Mouse (Mus musculus): Measurements from ENCODE around the gene Eif3a. TPM values are rescaled to one million over a fixed set of nuclear protein-coding genes. Genes with fewer than 3 reads are reported as not detected.
A peak's percentile ranks its signal among the peaks of the same experiment; 100 is the strongest.

The Eif3a gene
- polyA plus RNA-seq (2015; fragmentation: Nextera tagmentation; extraction: Ambion mirVana): 125 and 135 TPM in 2 replicates

GRCm38 (mm10) chr19:60790551-60791161, at the start of gene Eif3a:
TSS of gene Eif3a (minus strand) at chr19:60790658.
- Histone ChIP-seq H3K4me1 (peaks cover 36% of the 10 kb centered on the region), H3K9me3 (replicated peaks) (no peaks in the 10 kb centered on the region), H3K27ac (peak within 1 kb of the TSS; percentile 96), H3K36me3 (ENCODE audit: poor library complexity, severe bottlenecking) (no peaks in the 10 kb centered on the region), H3K4me3 (peak within 1 kb of the TSS; percentile 98), H3K4me2 (peak within 1 kb of the TSS; percentile 67), H3K27me3 (no peaks in the 10 kb centered on the region), H3K9ac (peak within 1 kb of the TSS; percentile 100)
- ATAC-seq: peak; percentile 97
- under 1% methylated on average over 57 of the region's 57 CpGs for WGBS

GRCm38 (mm10) chr19:60837747-60838146, 47.3 kb upstream of the Eif3a start:
- Histone ChIP-seq H3K4me1 (no peaks in the 10 kb centered on the region), H3K9ac (no peak overlapping the region), H3K4me3 (no peak overlapping the region), H3K27me3 (no peaks in the 10 kb centered on the region), H3K9me3 (replicated peaks) (no peaks in the 10 kb centered on the region), H3K27ac (no peak overlapping the region), H3K36me3 (ENCODE audit: poor library complexity, severe bottlenecking) (peaks cover 79% of the 10 kb centered on the region), H3K4me2 (no peak overlapping the region)
- WGBS: 76% methylated on average over 1 of the region's 1 CpGs
- peak; percentile 58 for ATAC-seq

- no peak for ATAC-seq
- H3K4me2 ChIP-seq: no peak overlapping the region
- H3K9ac ChIP-seq: no peak overlapping the region
- H3K4me3 ChIP-seq: no peak overlapping the region
- H3K9me3 ChIP-seq (replicated peaks): no peaks in the 10 kb centered on the region
- WGBS: 95% methylated on average over 6 of the region's 6 CpGs
- H3K4me1 ChIP-seq: no peaks in the 10 kb centered on the region
- H3K27ac ChIP-seq: no peak overlapping the region
- no peaks in the 10 kb centered on the region for H3K27me3 ChIP-seq
- H3K36me3 ChIP-seq (ENCODE audit: poor library complexity, severe bottlenecking): peaks cover 58% of the 10 kb centered on the region
Observed at GRCm38 (mm10) chr19:60818677-60819076, 28.2 kb upstream of the Eif3a start.

GRCm38 (mm10) chr19:60813133-60813532, 22.7 kb upstream of the Eif3a start:
- H3K9ac ChIP-seq: no peak overlapping the region
- no peak overlapping the region for H3K4me2 ChIP-seq
- no peak for ATAC-seq
- H3K4me1 ChIP-seq: peaks cover 10% of the 10 kb centered on the region
- H3K27me3 ChIP-seq: no peaks in the 10 kb centered on the region
- H3K4me3 ChIP-seq: no peak overlapping the region
- 98% methylated on average over 6 of the region's 6 CpGs for WGBS
- H3K27ac ChIP-seq: no peak overlapping the region
- peaks cover 21% of the 10 kb centered on the region for H3K36me3 ChIP-seq (ENCODE audit: poor library complexity, severe bottlenecking)
- no peaks in the 10 kb centered on the region for H3K9me3 ChIP-seq (replicated peaks)

GRCm38 (mm10) chr19:60812036-60812389, 21.6 kb upstream of the Eif3a start:
- Histone ChIP-seq H3K9ac (peak overlapping the region; percentile 80), H3K36me3 (ENCODE audit: poor library complexity, severe bottlenecking) (peaks cover 16% of the 10 kb centered on the region), H3K4me3 (peak overlapping the region; percentile 70), H3K27ac (no peak overlapping the region), H3K27me3 (no peaks in the 10 kb centered on the region), H3K4me1 (peaks cover 10% of the 10 kb centered on the region), H3K4me2 (peak overlapping the region; percentile 79), H3K9me3 (replicated peaks) (no peaks in the 10 kb centered on the region)
- ATAC-seq: peak; percentile 25
- 10% methylated on average over 10 of the region's 10 CpGs for WGBS

GRCm38 (mm10) chr19:60811098-60812035, 20.9 kb upstream of the Eif3a start, which contains the start of gene Fam45a:
TSS of gene Fam45a (plus strand) at chr19:60811585.
- Histone ChIP-seq H3K4me2 (peak within 1 kb of the TSS; percentile 79), H3K36me3 (ENCODE audit: poor library complexity, severe bottlenecking) (peaks cover 11% of the 10 kb centered on the region), H3K4me1 (peaks cover 10% of the 10 kb centered on the region), H3K27me3 (no peaks in the 10 kb centered on the region), H3K9ac (peak within 1 kb of the TSS; percentile 80), H3K9me3 (replicated peaks) (no peaks in the 10 kb centered on the region), H3K4me3 (peak within 1 kb of the TSS; percentile 70), H3K27ac (no peak within 1 kb of the TSS)
- WGBS: 1% methylated on average over 45 of the region's 45 CpGs
- peak; percentile 100 for ATAC-seq

GRCm38 (mm10) chr19:60809927-60810326, 19.5 kb upstream of the Eif3a start:
- Histone ChIP-seq H3K4me2 (no peak overlapping the region), H3K9me3 (replicated peaks) (no peaks in the 10 kb centered on the region), H3K4me1 (peaks cover 10% of the 10 kb centered on the region), H3K27me3 (no peaks in the 10 kb centered on the region), H3K36me3 (ENCODE audit: poor library complexity, severe bottlenecking) (peaks cover under 1% of the 10 kb centered on the region; the same call in 1 of the 2 replicates), H3K9ac (no peak overlapping the region), H3K27ac (no peak overlapping the region), H3K4me3 (no peak overlapping the region)
- no peak for ATAC-seq
- WGBS: 96% methylated on average over 2 of the region's 2 CpGs

- no peak overlapping the region for H3K4me2 ChIP-seq
- no peaks in the 10 kb centered on the region for H3K27me3 ChIP-seq
- no peak overlapping the region for H3K4me3 ChIP-seq
- no peaks in the 10 kb centered on the region for H3K4me1 ChIP-seq
- no peak overlapping the region for H3K9ac ChIP-seq
- no peak overlapping the region for H3K27ac ChIP-seq
- ATAC-seq: no peak
- no peaks in the 10 kb centered on the region for H3K9me3 ChIP-seq (replicated peaks)
- 74% methylated on average over 2 of the region's 2 CpGs for WGBS
- H3K36me3 ChIP-seq (ENCODE audit: poor library complexity, severe bottlenecking): no peaks in the 10 kb centered on the region
Observed at GRCm38 (mm10) chr19:60804903-60805302, 14.4 kb upstream of the Eif3a start.

GRCm38 (mm10) chr19:60799867-60800569, 9.6 kb upstream of the Eif3a start:
- Histone ChIP-seq H3K27ac (no peak overlapping the region), H3K9me3 (replicated peaks) (no peaks in the 10 kb centered on the region), H3K27me3 (no peaks in the 10 kb centered on the region), H3K4me3 (no peak overlapping the region), H3K36me3 (ENCODE audit: poor library complexity, severe bottlenecking) (no peaks in the 10 kb centered on the region), H3K9ac (no peak overlapping the region), H3K4me2 (no peak overlapping the region), H3K4me1 (no peaks in the 10 kb centered on the region)
- 81% methylated on average over 7 of the region's 7 CpGs for WGBS
- no peak for ATAC-seq

- H3K36me3 ChIP-seq (ENCODE audit: poor library complexity, severe bottlenecking): no peaks in the 10 kb centered on the region
- H3K4me1 ChIP-seq: no peaks in the 10 kb centered on the region
- no peak for ATAC-seq
- no peak overlapping the region for H3K4me3 ChIP-seq
- H3K27ac ChIP-seq: no peak overlapping the region
- 91% methylated on average over 2 of the region's 2 CpGs for WGBS
- H3K27me3 ChIP-seq: no peaks in the 10 kb centered on the region
- no peak overlapping the region for H3K9ac ChIP-seq
- H3K4me2 ChIP-seq: no peak overlapping the region
- no peaks in the 10 kb centered on the region for H3K9me3 ChIP-seq (replicated peaks)
Observed at GRCm38 (mm10) chr19:60797415-60797814, 7.0 kb upstream of the Eif3a start.

GRCm38 (mm10) chr19:60795244-60795643, 4.8 kb upstream of the Eif3a start:
- ATAC-seq: no peak
- Histone ChIP-seq H3K4me1 (peaks cover 6% of the 10 kb centered on the region; the same call in 1 of the 2 replicates), H3K36me3 (ENCODE audit: poor library complexity, severe bottlenecking) (no peaks in the 10 kb centered on the region), H3K9me3 (replicated peaks) (no peaks in the 10 kb centered on the region), H3K27me3 (no peaks in the 10 kb centered on the region), H3K27ac (no peak overlapping the region), H3K9ac (no peak overlapping the region), H3K4me3 (no peak overlapping the region), H3K4me2 (no peak overlapping the region)
- WGBS: 70% methylated on average over 2 of the region's 2 CpGs
